Mouse (Mus musculus): ENCODE measurements at regions not wholly inside any gene's neighbourhood (a gene's known extent, or its start where the extent isn't known, plus 50 kb on each side); places are given as distances from the start of the nearest gene placed in this dataset.

- no peak for DNase-seq
These were observed 326.0 kb downstream of the Ice1 start for GRCm38 (mm10) chr13:70311226-70312055.

GRCm38 (mm10) chr13:70313205-70313604 is 324.2 kb downstream of the Ice1 start:
- DNase-seq = no peak

- DNase-seq = no peak
These were observed 313.9 kb downstream of the Ice1 start for GRCm38 (mm10) chr13:70323537-70323936.

GRCm38 (mm10) chr13:70336069-70336468 is 301.4 kb downstream of the Ice1 start:
- DNase-seq = no peak

- DNase-seq = no peak
These were observed 297.0 kb downstream of the Ice1 start for GRCm38 (mm10) chr13:70340437-70340836.

- DNase-seq = no peak
These were observed 294.2 kb downstream of the Ice1 start for GRCm38 (mm10) chr13:70343191-70343734.

GRCm38 (mm10) chr13:70343911-70344310 is 293.5 kb downstream of the Ice1 start:
- no peak for DNase-seq

GRCm38 (mm10) chr13:70344311-70344710 is 293.1 kb downstream of the Ice1 start:
- DNase-seq = no peak

GRCm38 (mm10) chr13:70348456-70348855 is 289.0 kb downstream of the Ice1 start:
- no peak for DNase-seq

- DNase-seq = no peak
These were observed 288.5 kb downstream of the Ice1 start for GRCm38 (mm10) chr13:70348965-70349364.

- DNase-seq = no peak
These were observed 267.8 kb downstream of the Ice1 start for GRCm38 (mm10) chr13:70369647-70370046.

- no peak for DNase-seq
These were observed 256.7 kb downstream of the Ice1 start for GRCm38 (mm10) chr13:70380772-70381171.

- no peak for DNase-seq
These were observed 252.1 kb downstream of the Ice1 start for GRCm38 (mm10) chr13:70385292-70385691.

- DNase-seq = no peak
These were observed 224.6 kb downstream of the Ice1 start for GRCm38 (mm10) chr13:70412788-70413187.

GRCm38 (mm10) chr13:70418156-70418555 is 219.3 kb downstream of the Ice1 start:
- no peak for DNase-seq

- no peak for DNase-seq
These were observed 198.0 kb downstream of the Ice1 start for GRCm38 (mm10) chr13:70439419-70439818.

GRCm38 (mm10) chr13:70446940-70447339 is 190.5 kb downstream of the Ice1 start:
- DNase-seq = no peak

GRCm38 (mm10) chr13:70454592-70455390 is 182.6 kb downstream of the Ice1 start:
- DNase-seq = no peak

- DNase-seq = no peak
These were observed 179.0 kb downstream of the Ice1 start for GRCm38 (mm10) chr13:70458406-70458805.

GRCm38 (mm10) chr13:70464996-70465395 is 172.4 kb downstream of the Ice1 start:
- DNase-seq = no peak

- DNase-seq = no peak
These were observed 162.7 kb downstream of the Ice1 start for GRCm38 (mm10) chr13:70474746-70475145.

- DNase-seq = no peak
These were observed 162.1 kb downstream of the Ice1 start for GRCm38 (mm10) chr13:70475366-70475765.

GRCm38 (mm10) chr13:70499302-70499701 is 138.1 kb downstream of the Ice1 start:
- no peak for DNase-seq

Measured in lung, adult 18-20 months (tissue).